Mouse (Mus musculus): ENCODE results near the gene Sesn3.
"Not testable (repeated sequence)": the region's sequence is repeated elsewhere in the genome, so short reads cannot be mapped to it uniquely, and the experiment has no call there.

Gene Sesn3

DNA sequence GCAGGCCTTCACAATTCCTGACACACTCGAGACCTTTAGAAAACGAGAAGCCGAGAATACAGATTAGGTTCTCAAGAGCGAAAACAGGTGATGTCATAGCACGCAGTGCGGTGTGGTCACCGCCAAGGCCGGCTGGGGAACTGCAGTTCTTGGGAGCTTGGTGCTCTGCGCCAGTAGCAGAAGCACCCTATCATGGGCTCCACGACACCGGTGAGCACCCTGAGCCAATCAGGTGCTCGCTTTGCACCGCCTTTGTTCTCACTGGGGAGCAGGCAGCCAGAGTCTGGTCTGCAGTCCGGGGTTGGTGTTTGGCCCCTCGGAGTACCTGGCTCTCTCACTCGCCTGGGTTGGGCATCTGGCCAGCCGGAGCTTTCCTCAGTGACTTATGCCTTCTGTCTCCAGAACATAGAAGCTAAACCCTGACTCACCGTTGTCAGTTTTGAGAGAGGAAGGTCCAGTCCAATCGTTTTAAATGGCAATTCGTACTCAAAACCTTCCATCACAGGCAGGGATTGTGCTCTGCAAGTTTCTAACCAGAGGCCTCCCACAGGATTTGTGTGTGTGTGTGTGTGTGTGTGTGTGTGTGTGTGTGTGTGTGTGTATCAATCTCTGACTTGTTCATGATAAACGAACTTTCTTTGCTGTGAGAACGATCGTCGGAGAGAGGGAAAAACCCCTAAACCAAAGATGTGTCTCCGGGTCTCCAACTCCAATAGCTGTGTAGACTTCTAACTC, at the start of gene Sesn3:
Gene Sesn3, plus strand, starts transcription at position 82 of the 735 bp plus-strand sequence.
- peak; percentile 55 to 72 for DNase-seq (ENCODE audit: low spot score in 2 of 2)

DNA sequence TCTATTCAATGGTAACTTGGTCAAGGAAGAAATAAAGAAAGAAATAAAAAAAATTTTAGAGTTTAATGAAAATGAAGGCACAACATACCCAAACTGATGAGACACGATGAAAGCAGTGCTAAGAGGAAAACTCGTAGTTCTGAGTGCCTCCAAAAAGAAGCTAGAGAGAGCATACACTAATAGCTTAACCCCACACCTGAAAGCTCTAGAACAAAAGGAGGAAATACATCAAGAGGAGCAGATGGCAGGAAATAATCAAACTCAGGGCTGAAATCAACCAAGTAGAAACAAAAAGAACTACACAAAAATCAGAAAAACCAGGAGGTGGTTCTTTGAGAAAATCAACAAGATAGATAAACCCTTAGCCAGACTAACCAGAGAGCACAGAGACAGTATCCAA, 47.8 kb upstream of the Sesn3 start:
- DNase-seq (ENCODE audit: low spot score in 2 of 2): not testable (repeated sequence)

DNA sequence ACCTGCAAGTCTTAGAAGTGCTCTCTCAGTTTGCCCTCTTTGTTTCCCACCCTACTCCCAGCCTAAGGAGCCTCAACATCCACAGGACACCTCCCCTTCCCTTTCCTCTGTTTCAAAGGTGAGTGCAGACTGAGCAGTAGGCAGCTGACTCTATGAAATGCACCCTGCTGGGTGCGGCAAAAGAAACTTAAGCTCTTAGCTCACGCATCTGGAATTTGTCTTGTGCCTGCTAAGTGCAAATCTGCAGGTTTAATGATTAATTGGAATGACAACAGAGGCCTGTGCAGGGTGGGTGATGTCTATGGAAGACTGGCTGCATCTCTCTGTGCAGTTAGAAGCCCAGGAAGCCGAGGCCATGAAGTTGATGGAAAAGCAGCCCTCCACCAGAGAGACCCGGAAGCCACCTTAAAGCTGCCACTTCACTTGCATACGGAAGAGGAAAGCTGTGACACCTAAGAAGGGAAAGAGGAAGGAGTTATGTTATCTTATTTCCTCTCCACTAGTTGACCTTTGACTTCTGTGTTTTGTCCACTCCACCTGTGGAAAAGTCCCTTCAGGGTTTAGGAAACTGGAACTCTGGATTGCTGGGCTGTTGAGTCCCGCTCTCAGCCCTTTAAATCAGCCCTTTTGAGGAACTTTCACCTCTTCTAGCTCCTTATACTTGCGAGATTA, 41.0 kb upstream of the Sesn3 start:
- no peak for DNase-seq (ENCODE audit: low spot score in 2 of 2)

GRCm38 (mm10) chr9:14235286-14235685, 39.6 kb upstream of the Sesn3 start:
- DNase-seq (ENCODE audit: low spot score in 2 of 2): no peak

DNA sequence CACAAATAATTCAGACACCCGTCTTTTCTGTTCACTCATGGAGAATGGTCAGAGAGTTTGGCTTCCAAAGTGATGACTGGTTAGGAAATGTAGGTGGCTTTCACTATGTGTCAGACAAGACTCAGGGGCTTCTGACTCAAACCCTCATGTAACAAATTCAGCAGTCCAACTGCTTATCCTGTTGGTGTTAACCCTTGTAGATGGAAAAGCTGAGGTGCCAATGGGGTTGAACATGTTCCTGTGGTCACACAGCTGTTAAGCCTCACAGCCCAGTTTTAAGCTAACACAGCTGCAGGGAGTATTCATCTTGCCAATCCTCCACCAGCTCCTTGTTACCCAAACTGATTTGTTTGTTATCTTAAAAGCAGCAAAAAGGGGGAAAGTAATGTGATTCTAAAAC, 33.9 kb upstream of the Sesn3 start:
- not testable (repeated sequence) for DNase-seq (ENCODE audit: low spot score in 2 of 2)

DNA sequence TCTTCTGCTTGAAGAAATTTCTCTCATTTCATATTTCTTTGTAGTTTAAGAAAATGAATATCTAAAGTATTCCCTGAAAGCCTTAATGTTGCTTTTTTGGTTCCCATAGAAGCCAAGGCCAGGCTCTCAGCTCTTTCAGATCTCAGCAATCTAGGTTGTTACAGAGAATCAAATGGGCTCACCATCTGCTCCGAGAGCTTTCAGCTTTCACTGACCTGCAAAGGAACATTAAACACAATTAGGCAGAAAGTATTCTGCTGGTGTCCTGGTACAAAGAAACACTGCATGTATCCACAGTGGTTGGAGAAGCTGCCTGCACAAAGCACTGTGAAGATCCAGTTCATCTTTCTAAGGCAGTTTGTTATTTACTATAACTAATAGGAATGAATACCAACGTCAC, 32.6 kb upstream of the Sesn3 start:
- no peak for DNase-seq (ENCODE audit: low spot score in 2 of 2)

GRCm38 (mm10) chr9:14244528-14244927, 30.3 kb upstream of the Sesn3 start:
- no peak for DNase-seq (ENCODE audit: low spot score in 2 of 2)

- no peak for DNase-seq (ENCODE audit: low spot score in 2 of 2)
These were observed 29.8 kb upstream of the Sesn3 start for GRCm38 (mm10) chr9:14245013-14245586.

- no peak for DNase-seq (ENCODE audit: low spot score in 2 of 2)
These were observed 28.7 kb upstream of the Sesn3 start for GRCm38 (mm10) chr9:14246016-14246799.

GRCm38 (mm10) chr9:14247480-14248208, 27.2 kb upstream of the Sesn3 start:
- no peak for DNase-seq (ENCODE audit: low spot score in 2 of 2)

DNA sequence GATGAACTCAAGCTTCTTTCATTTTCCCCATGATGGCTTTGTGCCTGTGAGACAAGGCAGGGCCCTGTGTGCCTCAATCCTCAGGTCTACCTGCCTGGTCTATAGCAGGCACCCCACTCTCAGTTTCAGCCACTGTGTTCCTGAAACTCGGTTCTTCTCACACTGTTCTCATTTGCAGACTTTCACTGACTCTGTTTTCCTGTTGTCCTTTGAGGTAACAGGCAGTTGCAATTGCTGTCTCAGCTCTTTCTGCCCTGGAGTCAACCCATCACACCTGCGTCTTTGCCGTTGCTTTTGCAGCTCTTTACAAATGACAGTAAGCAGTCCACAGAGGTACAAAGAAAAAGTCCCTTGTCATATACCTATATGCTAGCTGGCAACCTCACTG, 26.7 kb upstream of the Sesn3 start:
- no peak for DNase-seq (ENCODE audit: low spot score in 2 of 2)

- DNase-seq (ENCODE audit: low spot score in 2 of 2): no peak
These were observed 13.7 kb upstream of the Sesn3 start for GRCm38 (mm10) chr9:14261150-14261549.

DNA sequence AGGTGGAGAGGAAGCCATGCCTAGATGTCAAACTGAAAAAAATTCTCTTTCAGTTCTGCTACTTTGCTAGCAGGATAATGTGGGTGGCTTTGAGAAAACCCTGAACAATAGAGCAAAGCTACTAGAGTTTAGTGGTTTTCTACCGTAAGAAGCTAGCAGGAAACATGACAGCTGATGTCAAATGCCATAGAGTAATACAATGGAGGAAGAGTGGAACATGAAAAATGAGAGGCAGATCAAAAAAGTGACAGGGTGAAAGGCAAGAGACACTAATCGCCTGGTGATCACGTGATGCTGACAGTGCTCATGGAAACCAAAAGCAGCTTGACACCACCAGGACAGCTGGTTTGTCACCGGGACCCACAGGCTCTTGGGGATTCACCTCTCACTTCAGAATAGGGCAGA, 12.3 kb upstream of the Sesn3 start:
- no peak for DNase-seq (ENCODE audit: low spot score in 2 of 2)

- DNase-seq (ENCODE audit: low spot score in 2 of 2): no peak
These were observed 8.4 kb upstream of the Sesn3 start for GRCm38 (mm10) chr9:14266470-14266869.

DNA sequence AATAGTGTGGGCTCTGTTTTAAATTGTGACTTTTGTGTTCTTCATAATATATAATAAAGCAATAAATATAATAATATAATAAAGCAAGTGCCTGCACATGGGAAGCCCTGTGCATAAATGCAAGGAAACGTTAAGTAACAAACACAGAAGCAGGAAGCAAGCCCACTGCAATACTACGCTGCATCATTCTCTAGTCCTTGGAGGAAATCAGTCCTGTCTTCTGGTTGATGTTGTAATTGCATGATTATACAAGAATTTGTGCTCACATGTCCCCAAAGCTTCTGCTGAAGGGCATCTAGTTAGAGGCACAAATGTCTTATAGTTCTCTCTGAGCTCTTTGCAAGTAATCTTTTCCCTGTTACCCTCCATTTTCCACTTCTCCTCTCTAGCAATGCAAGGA, 6.3 kb upstream of the Sesn3 start:
- no peak for DNase-seq (ENCODE audit: low spot score in 2 of 2)

- DNase-seq (ENCODE audit: low spot score in 2 of 2): no peak
These were observed 1.9 kb upstream of the Sesn3 start for GRCm38 (mm10) chr9:14272921-14273320.

GRCm38 (mm10) chr9:14274586-14274985, 281 bp upstream of the Sesn3 start:
- no peak for DNase-seq (ENCODE audit: low spot score in 2 of 2)

DNA sequence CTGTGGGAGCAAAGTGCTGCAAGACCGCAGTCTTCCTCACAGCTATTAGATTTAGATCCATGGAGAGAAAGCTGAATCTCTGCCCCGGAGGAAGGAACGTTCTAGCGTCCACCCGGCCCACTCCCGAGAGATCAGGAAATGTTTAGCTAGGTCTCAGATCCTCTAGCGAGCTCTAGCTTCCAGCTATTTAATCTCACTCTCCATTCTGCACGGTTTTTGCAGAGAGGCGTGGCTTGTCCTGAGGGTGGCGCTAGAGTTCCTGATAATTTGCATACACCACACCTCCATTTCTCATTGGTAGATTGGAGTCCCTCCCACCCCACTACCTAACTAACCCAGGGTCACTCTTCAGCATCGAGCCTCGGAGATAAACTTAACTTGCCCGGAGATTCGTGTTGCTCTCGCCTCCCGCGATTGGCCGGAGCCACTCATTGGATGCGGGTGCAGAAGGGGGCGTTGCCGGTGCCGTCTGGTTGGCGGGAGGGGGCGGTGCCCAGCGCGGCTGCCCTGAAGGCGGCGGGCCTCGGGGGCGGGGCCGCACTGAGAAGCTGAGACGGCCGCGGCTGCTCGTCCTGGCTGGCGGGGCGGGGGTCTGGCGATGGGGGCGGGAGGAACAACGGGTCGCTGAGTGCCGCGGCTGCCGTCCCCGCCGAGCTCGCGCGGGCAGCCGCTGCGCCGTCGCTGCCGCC, 1.1 kb downstream of the Sesn3 start:
- peak; percentile 99 for DNase-seq (ENCODE audit: low spot score in 2 of 2)

- peak; percentile 51 to 55 for DNase-seq (ENCODE audit: low spot score in 2 of 2)
These were observed 1.8 kb downstream of the Sesn3 start for GRCm38 (mm10) chr9:14276481-14277287.

DNA sequence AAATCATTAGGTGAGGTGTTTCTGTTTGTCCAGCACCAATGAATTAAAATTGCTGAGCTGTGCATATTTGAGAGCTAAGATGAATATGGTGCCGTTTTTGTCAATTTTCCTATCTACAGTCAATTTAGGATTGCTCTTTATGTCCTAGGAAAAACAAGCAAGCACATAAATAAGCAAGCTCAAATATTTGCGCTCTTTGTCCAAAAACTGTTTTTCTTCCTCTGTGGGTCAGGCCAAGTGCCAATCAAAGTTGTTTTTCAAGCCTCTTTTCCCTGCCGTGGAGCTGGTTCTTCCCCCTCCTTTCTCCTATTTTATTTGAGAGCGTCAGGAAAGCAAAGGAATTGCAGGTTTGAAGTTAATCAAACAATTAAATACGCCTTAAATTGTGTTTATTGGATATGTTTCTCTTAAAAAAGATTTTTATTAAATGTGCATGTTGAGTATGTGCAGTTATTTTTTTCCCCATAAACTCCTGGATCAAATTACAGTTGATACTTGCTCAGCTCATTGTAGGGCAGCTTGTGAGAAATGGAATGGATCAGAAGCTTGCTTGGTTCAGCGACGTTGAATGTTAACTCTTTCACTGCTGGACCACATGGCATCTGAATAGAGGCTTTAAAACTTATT, 2.6 kb downstream of the Sesn3 start:
- no peak for DNase-seq (ENCODE audit: low spot score in 2 of 2)
